Mouse (Mus musculus): ENCODE results near the gene Nkpd1. TPM values are rescaled to one million over a fixed set of nuclear protein-coding genes. Genes with fewer than 3 reads are reported as not detected.

Gene Nkpd1
- total and polyA plus RNA-seq, 3 experiments = 1.1 to 2.1 (median 1.9) TPM

DNA sequence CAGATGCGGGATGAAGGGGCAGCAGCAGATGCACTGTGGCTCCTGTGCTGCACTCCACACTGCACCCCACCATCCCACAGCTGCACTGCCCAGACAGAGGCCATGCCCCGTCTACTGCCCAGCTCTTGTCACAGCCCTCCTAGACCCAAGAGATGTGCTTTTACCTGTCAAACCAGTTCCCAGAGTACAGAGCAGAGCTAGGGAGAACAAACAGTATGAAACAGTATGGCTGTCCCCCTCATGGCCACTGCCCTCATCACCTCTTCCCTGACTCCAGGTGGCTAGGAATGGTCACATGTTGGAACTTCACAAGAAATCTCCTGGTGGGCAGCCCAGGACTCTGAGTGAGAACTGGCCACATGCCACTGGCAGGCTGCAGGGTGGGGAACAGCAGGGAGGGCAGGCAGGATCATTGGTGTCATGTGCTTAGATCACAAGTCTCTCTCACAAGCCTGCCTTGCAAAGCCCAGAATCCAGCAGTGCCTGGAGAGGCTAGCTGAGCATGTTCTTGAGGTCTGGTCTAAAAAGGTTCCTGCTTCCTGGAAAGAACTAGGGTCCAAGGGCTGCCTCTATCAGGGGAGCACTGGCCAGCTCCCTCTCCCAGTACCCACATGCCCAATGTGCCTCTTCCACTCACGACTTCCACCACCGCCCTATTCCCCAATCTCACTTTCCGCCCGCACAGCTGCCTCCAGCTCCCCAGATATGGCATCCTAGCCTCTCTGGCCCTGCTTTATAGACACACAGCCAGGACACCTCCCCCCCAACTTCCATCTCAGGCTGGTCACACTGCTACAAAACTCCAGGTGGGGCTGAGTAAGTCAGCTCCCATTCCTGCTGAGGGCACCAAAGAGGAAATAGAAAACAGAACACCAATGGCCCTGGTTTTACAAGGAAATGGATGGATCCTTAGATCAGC is 40.6 kb downstream of the Nkpd1 start:
- dilution Hi-C loops (cut with MboI; ENCODE audit: extremely low pct_ligation_motif_present, extremely low pct_unique_long_range_greater_than_20kb, low sequenced_read_pairs) (no loop called here), in situ Hi-C loops (cut with MboI; ENCODE audit: low pct_ligation_motif_present, low pct_unique_long_range_greater_than_20kb, low sequenced_read_pairs) (loop anchor here (25.0 kb wide), 1 partner anchor 146 kb away; the partner anchor contains the start of genes Ckm and Klc3)
- no peak for DNase-seq (ENCODE audit: extremely low read depth)
- no peak overlapping the region for H3K4me3 ChIP-seq (replicated peaks in 1 of 3; ENCODE audit: low read depth in 2 of 3, low read length in 2 of 3, poor library complexity in 1 of 3)
- H3K36me3 ChIP-seq (replicated peaks in 1 of 2; ENCODE audit: control insufficient read depth in 1 of 2, insufficient read depth in 1 of 2, low read length in 1 of 2) = peaks cover 23 to 66% of the 10 kb centered on the region in 2 experiments
- no peak overlapping the region for H3K4me2 ChIP-seq (ENCODE audit: insufficient read depth, low read depth, poor library complexity, severe bottlenecking)
- H3K79me2 ChIP-seq (replicated peaks; ENCODE audit: control insufficient read depth, extremely low read depth, insufficient read depth, poor library complexity, severe bottlenecking) = peaks cover 57% of the 10 kb centered on the region
- no peak overlapping the region for H3K27ac ChIP-seq (ENCODE audit: insufficient read depth, low read depth)
- H3K27me3 ChIP-seq (replicated peaks) = no peaks in the 10 kb centered on the region
- TF ChIP-seq ELF1 (IDR thresholded peaks at IDR 0.05; ENCODE audit: low read depth, low read length) (no peak), TCF12 (IDR thresholded peaks at IDR 0.05; ENCODE audit: low read depth, low read length) (no peak), PAX5 (IDR thresholded peaks at IDR 0.05; ENCODE audit: low read length) (no peak), CHD1 (IDR thresholded peaks at IDR 0.05; ENCODE audit: low read depth, low read length) (no peak), JUND (conservative IDR thresholded peaks at IDR 0.05; ENCODE audit: low read depth, low read length) (no peak), MXI1 (IDR thresholded peaks at IDR 0.05; ENCODE audit: low read depth, low read length) (no peak), ZMIZ1 (IDR thresholded peaks at IDR 0.05; ENCODE audit: low read depth, low read length) (no peak), JUN (IDR thresholded peaks at IDR 0.05; ENCODE audit: insufficient read depth, low read depth, low read length) (no peak), USF1 (IDR thresholded peaks at IDR 0.05; ENCODE audit: low read depth, low read length) (no peak), MAZ (IDR thresholded peaks at IDR 0.05; ENCODE audit: low read depth, low read length) (no peak), EP300 (IDR thresholded peaks at IDR 0.05; ENCODE audit: low read length) (no peak), MAX (IDR thresholded peaks at IDR 0.05; ENCODE audit: low read length) (no peak), GABPA (IDR thresholded peaks at IDR 0.05; ENCODE audit: insufficient replicate concordance, low read depth, low read length) (no peak), ETS1 (conservative IDR thresholded peaks at IDR 0.05; ENCODE audit: low read depth, low read length) (no peak), NRF1 (IDR thresholded peaks at IDR 0.05; ENCODE audit: low read depth, low read length) (no peak), RCOR1 (conservative IDR thresholded peaks at IDR 0.05; ENCODE audit: low read depth, low read length) (no peak)
- H3K9ac ChIP-seq (ENCODE audit: insufficient read depth, low read depth) = no peak overlapping the region
- H3K9me3 ChIP-seq (replicated peaks; ENCODE audit: low read length) = no peaks in the 10 kb centered on the region
- H3K4me1 ChIP-seq (ENCODE audit: control insufficient read depth in 1 of 2, insufficient read depth in 2 of 2) = peaks cover 8 to 44% of the 10 kb centered on the region in 2 experiments

DNA sequence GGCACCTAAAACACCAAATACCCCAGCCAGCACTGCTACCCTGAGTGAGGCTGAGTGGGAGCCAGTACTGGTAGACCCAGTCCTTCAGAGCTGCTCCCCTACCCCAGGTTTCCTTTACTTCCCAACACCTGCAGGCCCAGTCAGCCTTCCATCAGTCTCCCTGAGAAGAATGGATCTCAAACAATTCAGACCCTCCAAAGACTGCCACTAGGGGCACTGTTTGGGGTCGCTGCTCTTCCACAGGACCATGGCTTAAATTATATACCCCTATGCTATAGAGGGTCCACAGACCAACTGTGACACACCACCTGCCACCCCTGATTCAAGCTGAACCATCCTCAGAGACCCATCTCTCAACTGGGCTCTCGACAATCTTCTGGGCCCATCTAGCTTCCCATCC is 41.3 kb downstream of the Nkpd1 start:
- no peak overlapping the region for H3K9ac ChIP-seq (ENCODE audit: insufficient read depth, low read depth)

More for the DNA sequence above, 41.3 kb downstream of the Nkpd1 start:
- in situ Hi-C loops (cut with MboI; ENCODE audit: low pct_ligation_motif_present, low pct_unique_long_range_greater_than_20kb, low sequenced_read_pairs) (loop anchor here (25.0 kb wide), 1 partner anchor 147 kb away; the partner anchor contains the start of genes Ckm and Klc3), dilution Hi-C loops (cut with MboI; ENCODE audit: extremely low pct_ligation_motif_present, extremely low pct_unique_long_range_greater_than_20kb, low sequenced_read_pairs) (no loop called here)
- TF ChIP-seq MEF2A (IDR thresholded peaks at IDR 0.05; ENCODE audit: borderline replicate concordance, low read depth, low read length) (no peak), CTCF (conservative IDR thresholded peaks at IDR 0.05 in 1 of 2, IDR thresholded peaks at IDR 0.05 in 1 of 2; ENCODE audit: low read depth in 2 of 2, low read length in 2 of 2) (peak; percentile 63 to 68)
- peak; percentile 45 for DNase-seq (ENCODE audit: extremely low read depth)
- no peaks in the 10 kb centered on the region for H3K27me3 ChIP-seq (replicated peaks)
- H3K36me3 ChIP-seq (replicated peaks in 1 of 2; ENCODE audit: control insufficient read depth in 1 of 2, insufficient read depth in 1 of 2, low read length in 1 of 2) = peaks cover 20 to 65% of the 10 kb centered on the region in 2 experiments
- H3K4me3 ChIP-seq (replicated peaks in 1 of 3; ENCODE audit: low read depth in 2 of 3, low read length in 2 of 3, poor library complexity in 1 of 3) = no peak overlapping the region
- H3K79me2 ChIP-seq (replicated peaks; ENCODE audit: control insufficient read depth, extremely low read depth, insufficient read depth, poor library complexity, severe bottlenecking) = peaks cover 55% of the 10 kb centered on the region
- no peak overlapping the region for H3K27ac ChIP-seq (ENCODE audit: insufficient read depth, low read depth)
- H3K9me3 ChIP-seq (replicated peaks; ENCODE audit: low read length) = no peaks in the 10 kb centered on the region
- no peak overlapping the region for H3K4me2 ChIP-seq (ENCODE audit: insufficient read depth, low read depth, poor library complexity, severe bottlenecking)
- peaks cover 8 to 44% of the 10 kb centered on the region in 2 experiments for H3K4me1 ChIP-seq (ENCODE audit: control insufficient read depth in 1 of 2, insufficient read depth in 2 of 2)

All from CH12.LX (cell line).